Mouse (Mus musculus): ENCODE data around the gene Ripor1.

Gene Ripor1

GRCm38 (mm10) chr8:105624831-105625230, 19.8 kb downstream of the Ripor1 start:
- no peak for DNase-seq (ENCODE audit: low spot score in 2 of 2)

- DNase-seq (ENCODE audit: low spot score in 2 of 2): no peak
Measured at GRCm38 (mm10) chr8:105626086-105626485, 21.0 kb downstream of the Ripor1 start.

GRCm38 (mm10) chr8:105629337-105629736, 24.3 kb downstream of the Ripor1 start:
- no peak for DNase-seq (ENCODE audit: low spot score in 2 of 2)

- DNase-seq (ENCODE audit: low spot score in 2 of 2): no peak
Measured at GRCm38 (mm10) chr8:105634771-105635458, 29.9 kb downstream of the Ripor1 start.

- DNase-seq (ENCODE audit: low spot score in 2 of 2): no peak
Measured at GRCm38 (mm10) chr8:105635481-105635880, 30.4 kb downstream of the Ripor1 start.

- peak; percentile 91 to 93 for DNase-seq (ENCODE audit: low spot score in 2 of 2)
Measured at GRCm38 (mm10) chr8:105636018-105636962, 31.2 kb downstream of the Ripor1 start, which contains the start of gene Ctcf. Gene Ctcf (plus strand): TSS chr8:105636568.

- peak in 1 of 2 experiments; percentile 63 for DNase-seq (ENCODE audit: low spot score in 2 of 2)
Measured at GRCm38 (mm10) chr8:105636963-105637510, 32.0 kb downstream of the Ripor1 start, which contains the start of gene Agrp. Gene Agrp (minus strand): TSS chr8:105637393.

GRCm38 (mm10) chr8:105637601-105638041, 32.6 kb downstream of the Ripor1 start:
- DNase-seq (ENCODE audit: low spot score in 2 of 2): no peak

- no peak for DNase-seq (ENCODE audit: low spot score in 2 of 2)
Measured at GRCm38 (mm10) chr8:105638510-105638909, 33.5 kb downstream of the Ripor1 start.

GRCm38 (mm10) chr8:105639835-105640234, 34.8 kb downstream of the Ripor1 start:
- no peak for DNase-seq (ENCODE audit: low spot score in 2 of 2)

GRCm38 (mm10) chr8:105640511-105640910, 35.5 kb downstream of the Ripor1 start:
- no peak for DNase-seq (ENCODE audit: low spot score in 2 of 2)

- no peak for DNase-seq (ENCODE audit: low spot score in 2 of 2)
Measured at GRCm38 (mm10) chr8:105645205-105645604, 40.1 kb downstream of the Ripor1 start.

- DNase-seq (ENCODE audit: low spot score in 2 of 2): no peak
Measured at GRCm38 (mm10) chr8:105648929-105649328, 43.9 kb downstream of the Ripor1 start.

- no peak for DNase-seq (ENCODE audit: low spot score in 2 of 2)
Measured at GRCm38 (mm10) chr8:105657641-105658040, 52.6 kb downstream of the Ripor1 start.

- DNase-seq (ENCODE audit: low spot score in 2 of 2): peak; percentile 27 to 42
Measured at GRCm38 (mm10) chr8:105661167-105661566, 56.1 kb downstream of the Ripor1 start.

All from spleen, postnatal 36 days (tissue).